ENCODE assay signal across 21 mouse cellular contexts in the genomic region with DNA sequence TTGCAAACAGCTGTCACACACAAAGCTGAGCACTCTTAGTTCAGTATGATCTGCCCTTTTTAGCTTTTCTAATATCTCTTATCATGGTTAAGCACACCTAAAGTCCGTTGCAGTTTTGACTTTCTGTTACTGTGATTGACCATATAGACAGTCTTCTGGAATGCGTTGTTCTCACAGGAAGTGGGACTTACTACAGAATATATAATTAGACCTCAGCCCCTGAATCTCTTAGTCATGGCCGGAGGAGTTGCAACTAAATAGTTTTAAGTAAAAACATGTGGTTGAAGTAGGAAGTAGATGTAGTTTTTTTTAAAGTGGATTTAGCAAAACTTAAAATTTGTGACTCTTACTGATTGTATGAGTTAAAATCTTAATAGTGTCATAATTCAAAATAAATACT. TPM values are rescaled to one million over a fixed set of nuclear protein-coding genes. Genes with fewer than 3 reads are reported as not detected.
A peak's percentile ranks its signal among the peaks of the same experiment; 100 is the strongest.
DNase-seq lines count a peak whose midpoint lies in the region; ATAC-seq and TF ChIP-seq lines count a peak whose summit lies in the region.
"Had no signal": no experiment of that assay in that cellular context is flagged by ENCODE, and none has a peak within 500 bp of the region (broad histone marks: within the 10 kb centered on the region; RNA-seq: fewer than 3 reads in every experiment).

No protein-coding gene starts in this region.

- H3K4me3 ChIP-seq in liver, embryonic 14.5 days (ENCODE audit: insufficient read depth in 1 of 2, low read depth in 2 of 2, low read length in 2 of 2): no peak overlapping the region
- H3K4me3 ChIP-seq in liver, embryonic 12.5 days: no peak overlapping the region
- H3K4me3 ChIP-seq in gastrocnemius, adult 2 months: no peak overlapping the region
- H3K4me3 ChIP-seq: embryonic facial prominence, embryonic 13.5 days; forebrain, embryonic 13.5 days; heart, embryonic 10.5 days; hindbrain, embryonic 12.5 days had no signal

- DNase-seq in liver, embryonic 14.5 days (ENCODE audit: low read depth in 3 of 3, low spot score in 3 of 3): no peak
- no peak for DNase-seq in retina, embryonic 14.5 days (ENCODE audit: low spot score)
- DNase-seq in urinary bladder, postnatal 14 days (ENCODE audit: low spot score): no peak
- DNase-seq in gastrocnemius, adult 2 months: no peak
- DNase-seq: adrenal gland, postnatal 10 days; cerebellum, adult 18-20 months; cerebellum, adult 9-11 months; cerebellum, postnatal 36 days; forebrain, postnatal 0 days; gastrocnemius, postnatal 36 days; heart, adult 18-20 months; heart, postnatal 10 days; heart, postnatal 4 days had no signal

- 0 out of 2 replicates have a peak, but pooled peaks have one; percentile 30 for TF ChIP-seq EP300 in liver, embryonic 14.5 days (IDR thresholded peaks at IDR 0.05; ENCODE audit: low read depth)

- H3K27ac ChIP-seq in liver, embryonic 14.5 days: no peak overlapping the region
- H3K27ac ChIP-seq in liver, embryonic 12.5 days: no peak overlapping the region
- no peak overlapping the region for H3K27ac ChIP-seq in gastrocnemius, adult 2 months
- H3K27ac ChIP-seq: embryonic facial prominence, embryonic 13.5 days; forebrain, embryonic 13.5 days; heart, embryonic 10.5 days; hindbrain, embryonic 12.5 days; hindbrain, postnatal 0 days had no signal

- peaks cover 29% of the 10 kb centered on the region for H3K36me3 ChIP-seq in liver, embryonic 14.5 days (replicated peaks; ENCODE audit: control insufficient read depth, insufficient read depth, low read depth)
- peaks cover 65% of the 10 kb centered on the region for H3K36me3 ChIP-seq in liver, embryonic 12.5 days

- no peak for TF ChIP-seq CTCF in liver, embryonic 14.5 days (IDR thresholded peaks at IDR 0.05; ENCODE audit: low read depth)
- no peak for TF ChIP-seq CTCF in gastrocnemius, adult 2 months (IDR thresholded peaks at IDR 0.05)

- no peaks in the 10 kb centered on the region for H3K9me3 ChIP-seq in liver, embryonic 14.5 days (ENCODE audit: control insufficient read depth, low read length)
- H3K9me3 ChIP-seq in liver, embryonic 12.5 days (replicated peaks): no peaks in the 10 kb centered on the region
- H3K9me3 ChIP-seq: embryonic facial prominence, embryonic 13.5 days; forebrain, embryonic 13.5 days; heart, embryonic 10.5 days; hindbrain, embryonic 12.5 days had no signal

- H3K9ac ChIP-seq in liver, embryonic 14.5 days (replicated peaks): no peak overlapping the region
- H3K9ac ChIP-seq in liver, embryonic 12.5 days: no peak overlapping the region
- H3K9ac ChIP-seq: embryonic facial prominence, embryonic 13.5 days; forebrain, embryonic 13.5 days; forebrain, postnatal 0 days; hindbrain, embryonic 12.5 days had no signal

- ATAC-seq in liver, embryonic 14.5 days (ENCODE audit: insufficient read depth): no peak
- ATAC-seq in liver, embryonic 12.5 days: no peak
- ATAC-seq in common myeloid progenitor, adult 5-6 weeks (replicated peaks; ENCODE audit: low read depth, poor library complexity, severe bottlenecking): peak; percentile 50; the same call in 1 of the 2 replicates
- 0 out of 2 replicates have a peak, but pooled peaks have one; percentile 26 for ATAC-seq in megakaryocyte progenitor cell, adult 5-6 weeks (replicated peaks; ENCODE audit: poor library complexity)
- ATAC-seq: forebrain, embryonic 13.5 days; forebrain, postnatal 0 days; hindbrain, postnatal 0 days had no signal

- H3K4me1 ChIP-seq in liver, embryonic 14.5 days (replicated peaks; ENCODE audit: control insufficient read depth in 2 of 2, insufficient read depth in 2 of 2, low read length in 1 of 2): no peaks in the 10 kb centered on the region
- peaks cover 4% of the 10 kb centered on the region; the same call in 1 of the 2 replicates for H3K4me1 ChIP-seq in liver, embryonic 12.5 days
- H3K4me1 ChIP-seq: embryonic facial prominence, embryonic 13.5 days; heart, embryonic 10.5 days had no signal

- intact Hi-C loops in gastrocnemius, adult 2 months (cut with DNase I): no loop called here

- WGBS in liver, embryonic 14.5 days (ENCODE audit: insufficient replicate concordance): 11% methylated on average over 3 of the region's 3 CpGs
- WGBS in liver, embryonic 12.5 days (ENCODE audit: insufficient replicate concordance): 26% methylated on average over 3 of the region's 3 CpGs

- H3K27me3 ChIP-seq in liver, embryonic 14.5 days (ENCODE audit: control insufficient read depth, insufficient read depth, low read length): no peaks in the 10 kb centered on the region
- no peaks in the 10 kb centered on the region for H3K27me3 ChIP-seq in liver, embryonic 12.5 days (replicated peaks)
- H3K27me3 ChIP-seq: embryonic facial prominence, embryonic 13.5 days; forebrain, embryonic 13.5 days; hindbrain, embryonic 12.5 days had no signal

- H3K4me2 ChIP-seq in liver, embryonic 14.5 days (ENCODE audit: low read depth): no peak overlapping the region
- H3K4me2 ChIP-seq in liver, embryonic 12.5 days: no peak overlapping the region
- H3K4me2 ChIP-seq: embryonic facial prominence, embryonic 13.5 days; forebrain, embryonic 13.5 days; hindbrain, embryonic 12.5 days had no signal

RNA-seq across cellular contexts. Expression of a gene that starts 36.6 kb away (rescaled TPM):
- polyA plus RNA-seq in liver, embryonic 14.5 days (2012; rRNA removed): 15.2 and 24.8 TPM in 2 replicates
- 29.9 and 36.7 TPM in 2 replicates for polyA plus RNA-seq in liver, embryonic 14.5 days (2014; fragmentation: Nextera tagmentation; extraction: Ambion mirVana)
- 42.0 and 43.0 TPM in 2 replicates for polyA plus RNA-seq in liver, embryonic 12.5 days (2016; fragmentation: Nextera tagmentation; extraction: Ambion mirVana)
- total RNA-seq in common myeloid progenitor, adult 5-6 weeks (2017): 112 and 117 TPM in 2 replicates
- 87.8 and 104 TPM in 2 replicates for total RNA-seq in megakaryocyte progenitor cell, adult 5-6 weeks (2015)
- total RNA-seq in megakaryocyte progenitor cell, adult 5-6 weeks (2017): 75.0 and 89.2 TPM in 2 replicates
- 10 to 100 TPM; 40.1 to 49.3 TPM for total RNA-seq in gastrocnemius, adult 2 months (2021)

Comparison
In these comparisons a context has a peak if more than half of its experiments do, and no peak if none do; other contexts are left out.
1. ATAC-seq: peak in common myeloid progenitor, adult 5-6 weeks (single experiment) and megakaryocyte progenitor cell, adult 5-6 weeks (single experiment); none in liver, embryonic 14.5 days (single experiment) and liver, embryonic 12.5 days (single experiment).